ENCODE assay signal across 14 mouse cellular contexts in the genomic region with DNA sequence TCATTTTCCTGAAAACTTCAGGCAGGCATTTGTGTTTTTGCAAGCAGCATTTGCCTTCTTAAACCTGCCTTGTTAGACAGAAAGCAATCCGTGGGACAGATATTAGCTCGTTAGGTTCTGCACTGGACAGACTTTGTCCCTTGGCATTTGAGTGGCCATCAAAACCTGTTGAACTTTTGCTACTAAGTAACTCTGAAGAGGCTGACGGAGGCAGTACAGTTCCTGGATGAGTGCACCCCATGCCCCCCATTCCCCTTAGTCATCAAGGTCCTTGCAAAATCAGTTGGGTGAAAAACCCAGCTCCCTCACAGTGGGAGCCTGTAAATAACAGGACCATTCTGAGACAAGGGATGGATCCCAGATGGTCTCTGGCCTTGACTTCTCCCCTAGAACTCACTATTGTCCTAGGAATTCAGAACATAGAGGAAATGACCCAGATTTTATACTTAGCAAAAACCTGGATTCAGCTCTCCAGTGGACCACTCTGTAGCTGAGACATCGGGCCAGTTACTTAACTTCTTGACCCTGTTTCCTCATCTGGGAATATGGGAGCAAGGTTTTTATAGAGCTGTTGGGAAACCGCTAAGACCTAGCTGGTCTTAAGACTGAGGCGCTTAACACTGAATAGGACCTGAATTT. TPM values are rescaled to one million over a fixed set of nuclear protein-coding genes. Genes with fewer than 3 reads are reported as not detected.
DNase-seq lines count a peak whose midpoint lies in the region; ATAC-seq and TF ChIP-seq lines count a peak whose summit lies in the region.
"Had no signal": no experiment of that assay in that cellular context is flagged by ENCODE, and none has a peak within 500 bp of the region (broad histone marks: within the 10 kb centered on the region; RNA-seq: fewer than 3 reads in every experiment).

No protein-coding gene starts in this region.

- CTCF ChIA-PET in Patski (lab: Charles Lee): interaction anchor here (1.1 to 1.9 kb wide), 6 partner anchors 9 to 63 kb away, joined by 3 to 10 read pairs (median 5); no protein-coding TSS in a partner anchor

- H3K27me3 ChIP-seq in intestine, postnatal 0 days (replicated peaks; ENCODE audit: control insufficient read depth, insufficient read depth, low read length): no peaks in the 10 kb centered on the region
- H3K27me3 ChIP-seq in intestine, embryonic 16.5 days (replicated peaks; ENCODE audit: control insufficient read depth, insufficient read depth, low read length): no peaks in the 10 kb centered on the region
- H3K27me3 ChIP-seq in Patski: no peaks in the 10 kb centered on the region
- no peaks in the 10 kb centered on the region for H3K27me3 ChIP-seq in liver, postnatal 0 days (ENCODE audit: insufficient read depth, low read length)
- H3K27me3 ChIP-seq in forebrain, embryonic 14.5 days (replicated peaks; ENCODE audit: control insufficient read depth, insufficient read depth, low read length): no peaks in the 10 kb centered on the region
- H3K27me3 ChIP-seq: liver, embryonic 15.5 days; stomach, embryonic 15.5 days had no signal

- in situ Hi-C loops in Patski (cut with MboI; ENCODE audit: low pct_unique_long_range_greater_than_20kb): no loop called here

- WGBS in intestine, postnatal 0 days: 67% methylated on average over 6 of the region's 6 CpGs
- 79% methylated on average over 6 of the region's 6 CpGs for whole genome bisulfite sequencing in intestine, embryonic 16.5 days
- 70% methylated on average over 6 of the region's 6 CpGs for WGBS in liver, postnatal 0 days (ENCODE audit: insufficient replicate concordance)
- WGBS in forebrain, embryonic 14.5 days: 79% methylated on average over 6 of the region's 6 CpGs

- POLR2A ChIA-PET in Patski (lab: Charles Lee): interaction anchor here (0.6 to 1.3 kb wide), 2 partner anchors 24 to 1569 kb away, joined by 3 to 4 read pairs; no protein-coding TSS in a partner anchor

- no peak overlapping the region for H3K9ac ChIP-seq in intestine, postnatal 0 days (ENCODE audit: low read depth, low read length)
- no peak overlapping the region for H3K9ac ChIP-seq in intestine, embryonic 16.5 days (ENCODE audit: low read depth, low read length)
- H3K9ac ChIP-seq in liver, postnatal 0 days (replicated peaks): no peak overlapping the region
- H3K9ac ChIP-seq in forebrain, embryonic 14.5 days (ENCODE audit: low read length): no peak overlapping the region
- H3K9ac ChIP-seq: heart, embryonic 15.5 days; stomach, embryonic 15.5 days had no signal

- no peaks in the 10 kb centered on the region for H3K36me3 ChIP-seq in intestine, postnatal 0 days (ENCODE audit: control insufficient read depth, insufficient read depth)
- peaks cover 3% of the 10 kb centered on the region; the same call in 1 of the 2 replicates for H3K36me3 ChIP-seq in intestine, embryonic 16.5 days (ENCODE audit: control insufficient read depth, insufficient read depth, low read length)
- peaks cover 3% of the 10 kb centered on the region; the same call in 1 of the 2 replicates for H3K36me3 ChIP-seq in liver, postnatal 0 days (replicated peaks; ENCODE audit: insufficient read depth, low read length)
- peaks cover 17% of the 10 kb centered on the region; the same call in 1 of the 2 replicates for H3K36me3 ChIP-seq in forebrain, embryonic 14.5 days (ENCODE audit: control insufficient read depth, insufficient read depth, low read length)
- H3K36me3 ChIP-seq: heart, embryonic 15.5 days; liver, embryonic 15.5 days; stomach, embryonic 15.5 days had no signal

- no peak for TF ChIP-seq CTCF in intestine, postnatal 0 days (IDR thresholded peaks at IDR 0.05; ENCODE audit: low read depth)
- TF ChIP-seq CTCF in Patski (IDR thresholded peaks at IDR 0.05): no peak
- no peak for TF ChIP-seq CTCF in liver, postnatal 0 days (IDR thresholded peaks at IDR 0.05; ENCODE audit: low read depth)

- TF ChIP-seq EP300 in liver, postnatal 0 days (IDR thresholded peaks at IDR 0.05; ENCODE audit: low read depth): 0 out of 2 replicates have a peak, but pooled peaks have one; percentile 8

- H3K9me3 ChIP-seq in intestine, postnatal 0 days (ENCODE audit: control insufficient read depth): no peaks in the 10 kb centered on the region
- no peaks in the 10 kb centered on the region for H3K9me3 ChIP-seq in intestine, embryonic 16.5 days (ENCODE audit: control insufficient read depth, low read length)
- H3K9me3 ChIP-seq in liver, postnatal 0 days (ENCODE audit: low read length): no peaks in the 10 kb centered on the region
- no peaks in the 10 kb centered on the region for H3K9me3 ChIP-seq in forebrain, embryonic 14.5 days (replicated peaks; ENCODE audit: control insufficient read depth, low read length)
- H3K9me3 ChIP-seq: heart, embryonic 15.5 days; liver, embryonic 15.5 days; stomach, embryonic 15.5 days had no signal

- peak overlapping the region; percentile 22; the same call in 1 of the 2 replicates for H3K27ac ChIP-seq in intestine, postnatal 0 days (ENCODE audit: low read depth, low read length)
- no peak overlapping the region for H3K27ac ChIP-seq in intestine, embryonic 16.5 days (ENCODE audit: low read length)
- H3K27ac ChIP-seq in liver, postnatal 0 days (ENCODE audit: low read depth): no peak overlapping the region
- H3K27ac ChIP-seq in forebrain, embryonic 14.5 days (ENCODE audit: low read depth, low read length): no peak overlapping the region
- H3K27ac ChIP-seq: heart, embryonic 15.5 days; layer of hippocampus, adult 2 months; stomach, embryonic 15.5 days had no signal

- H3K4me1 ChIP-seq in intestine, postnatal 0 days (replicated peaks; ENCODE audit: control insufficient read depth, insufficient read depth, low read length): peaks cover 12% of the 10 kb centered on the region; the same call in 1 of the 2 replicates
- H3K4me1 ChIP-seq in intestine, embryonic 16.5 days (ENCODE audit: control insufficient read depth, insufficient read depth, low read length): peaks cover 10% of the 10 kb centered on the region
- H3K4me1 ChIP-seq in liver, postnatal 0 days (ENCODE audit: insufficient read depth): peaks cover 33% of the 10 kb centered on the region
- peaks cover 17% of the 10 kb centered on the region for H3K4me1 ChIP-seq in forebrain, embryonic 14.5 days (ENCODE audit: control insufficient read depth, insufficient read depth, low read length)

- DNase-seq in Patski (ENCODE audit: low read depth, low spot score): no peak
- DNase-seq in kidney, adult 8-10 months: peak; percentile 81 to 87
- no peak for DNase-seq in liver, postnatal 0 days
- no peak for DNase-seq in right cerebral cortex, adult 18-20 months
- DNase-seq in forebrain, embryonic 14.5 days (ENCODE audit: low spot score): no peak
- DNase-seq: cerebellum, adult 11 months; right cerebral cortex, postnatal 4 days had no signal

- ATAC-seq in intestine, postnatal 0 days: peak; percentile 46; the same call in 1 of the 2 replicates
- no peak for ATAC-seq in intestine, embryonic 16.5 days
- ATAC-seq in Patski: peak; percentile 29
- no peak; the same call in 1 of the 2 replicates for ATAC-seq in liver, postnatal 0 days
- ATAC-seq in forebrain, embryonic 14.5 days: no peak
- ATAC-seq: hindbrain, embryonic 16.5 days had no signal

- no peak overlapping the region for H3K4me2 ChIP-seq in intestine, postnatal 0 days (replicated peaks; ENCODE audit: low read depth)
- H3K4me2 ChIP-seq in intestine, embryonic 16.5 days (ENCODE audit: low read depth, low read length): no peak overlapping the region
- H3K4me2 ChIP-seq in liver, postnatal 0 days (ENCODE audit: low read depth, low read length): no peak overlapping the region
- no peak overlapping the region for H3K4me2 ChIP-seq in forebrain, embryonic 14.5 days (ENCODE audit: low read length)

- H3K4me3 ChIP-seq in intestine, postnatal 0 days (ENCODE audit: low read depth, low read length): no peak overlapping the region
- H3K4me3 ChIP-seq in intestine, embryonic 16.5 days (ENCODE audit: low read length): no peak overlapping the region
- H3K4me3 ChIP-seq in liver, postnatal 0 days (ENCODE audit: low read depth, low read length): no peak overlapping the region
- no peak overlapping the region for H3K4me3 ChIP-seq in forebrain, embryonic 14.5 days (ENCODE audit: low read depth, low read length)
- H3K4me3 ChIP-seq: layer of hippocampus, adult 2 months had no signal

RNA-seq across cellular contexts. Expression of a gene that starts 30.5 kb away (rescaled TPM):
- polyA plus RNA-seq in intestine, postnatal 0 days (2015; fragmentation: Nextera tagmentation; extraction: Ambion mirVana): 14.5 and 15.3 TPM in 2 replicates
- polyA plus RNA-seq in intestine, embryonic 16.5 days (2015; fragmentation: Nextera tagmentation; extraction: Ambion mirVana): 8.9 and 10.9 TPM in 2 replicates
- polyA plus RNA-seq in Patski (2021): 66.7 TPM
- 11.6 TPM in 2 replicates for polyA plus RNA-seq in liver, postnatal 0 days (2015; fragmentation: Nextera tagmentation; extraction: Ambion mirVana)
- 23.3 and 31.7 TPM in 2 replicates for polyA plus RNA-seq in forebrain, embryonic 14.5 days (2014; fragmentation: Nextera tagmentation; extraction: Ambion mirVana)

Comparison
In these comparisons a context has a peak if more than half of its experiments do, and no peak if none do; other contexts are left out.
1. ATAC-seq: peak in intestine, postnatal 0 days (single experiment) and Patski (single experiment); none in intestine, embryonic 16.5 days (single experiment), liver, postnatal 0 days (single experiment) and forebrain, embryonic 14.5 days (single experiment).
2. DNase-seq: peak in kidney, adult 8-10 months (2 of 2); none in Patski (single experiment), liver, postnatal 0 days (single experiment), right cerebral cortex, adult 18-20 months (single experiment) and forebrain, embryonic 14.5 days (single experiment).